Mouse (Mus musculus) cerebellum, adult 9-10 months (tissue): ENCODE measurements around the gene Rac3.

Source experiments
- DNase-seq: peaks from one replicate; pipeline ENCODE4 v3.0.0; 2022

Gene Rac3

GRCm38 (mm10) chr11:120707225-120707624, 14.0 kb upstream of the Rac3 start:
- DNase-seq: no peak

GRCm38 (mm10) chr11:120707969-120708368, 13.3 kb upstream of the Rac3 start:
- no peak for DNase-seq

GRCm38 (mm10) chr11:120709551-120709950, 11.7 kb upstream of the Rac3 start:
- no peak for DNase-seq

- no peak for DNase-seq
Observed at GRCm38 (mm10) chr11:120710672-120711071, 10.6 kb upstream of the Rac3 start.

DNA sequence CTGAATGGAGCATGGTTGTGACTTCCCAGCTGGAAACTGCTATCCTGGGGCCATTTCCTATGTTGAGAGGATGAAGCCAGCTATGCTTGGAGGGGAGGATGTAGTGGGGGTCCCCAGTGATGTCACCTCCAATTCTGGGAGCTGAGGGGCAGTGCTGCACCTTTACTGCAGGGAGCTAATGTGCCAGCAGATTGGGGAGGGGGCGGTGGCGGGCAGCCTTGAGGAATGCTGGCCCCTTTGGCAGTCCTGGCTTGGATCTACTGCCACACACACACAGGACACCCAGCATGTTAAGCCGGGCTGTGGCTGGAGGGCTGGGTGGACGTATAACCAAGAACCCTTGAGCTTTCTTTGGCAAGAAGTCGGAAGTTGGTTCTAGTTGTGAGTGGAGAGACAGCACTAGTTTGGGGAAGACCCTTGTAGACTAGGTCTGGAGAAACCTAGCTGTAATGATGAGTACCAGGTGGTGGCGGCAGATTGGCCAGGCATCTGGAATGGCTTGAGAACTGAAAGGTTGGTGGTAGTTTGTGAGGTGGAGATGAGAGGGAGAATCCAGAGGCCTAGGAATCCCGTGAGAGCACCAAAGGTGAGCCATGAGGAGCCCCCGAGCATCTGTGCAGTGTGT, 9.2 kb upstream of the Rac3 start:
- DNase-seq: no peak

DNA sequence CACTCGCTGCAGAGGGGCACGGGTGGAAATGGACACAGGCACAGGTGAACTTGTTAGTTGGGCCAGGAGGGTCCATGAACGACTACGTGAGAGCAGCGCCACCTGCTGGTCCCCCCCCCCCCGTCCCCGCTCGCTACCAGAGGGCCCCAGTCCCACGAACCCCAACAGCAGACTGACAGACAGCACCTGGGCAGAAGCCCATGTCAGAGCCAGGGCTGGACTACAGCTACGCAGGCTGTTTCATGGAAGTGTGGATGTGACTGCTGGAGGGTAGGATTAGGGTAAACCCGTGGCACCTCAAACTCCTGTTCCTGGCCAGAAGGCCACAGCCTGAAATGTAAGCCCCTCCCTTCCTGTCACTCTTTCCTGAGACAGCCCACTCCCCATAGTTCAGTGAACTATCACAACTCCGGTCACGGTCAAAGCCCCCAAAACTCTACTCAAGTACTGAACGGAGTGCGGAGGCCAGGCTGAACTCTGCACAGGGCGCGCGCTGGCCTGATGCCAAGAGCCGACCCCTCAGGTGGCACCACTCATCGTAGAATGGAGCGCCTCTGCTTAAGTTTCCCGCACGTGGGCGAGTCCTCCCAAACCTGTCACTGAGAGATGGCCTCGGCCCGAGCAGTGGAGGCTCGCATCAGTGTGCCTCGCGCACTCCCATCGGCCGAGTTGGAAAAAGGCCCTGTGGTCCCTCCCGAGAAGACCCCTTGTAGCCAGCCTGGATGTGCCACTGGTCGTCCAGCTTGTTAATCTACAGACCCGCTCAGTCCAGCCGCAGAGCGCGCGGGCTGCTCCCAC, 8.3 kb upstream of the Rac3 start:
- peak; percentile 73 for DNase-seq

GRCm38 (mm10) chr11:120713580-120714518, 7.4 kb upstream of the Rac3 start, which contains the start of the genes Cenpx and Lrrc45:
Gene Cenpx (minus strand): TSS chr11:120713738.
Gene Lrrc45 (plus strand): TSS chr11:120713925.
- peak; percentile 98 for DNase-seq

DNA sequence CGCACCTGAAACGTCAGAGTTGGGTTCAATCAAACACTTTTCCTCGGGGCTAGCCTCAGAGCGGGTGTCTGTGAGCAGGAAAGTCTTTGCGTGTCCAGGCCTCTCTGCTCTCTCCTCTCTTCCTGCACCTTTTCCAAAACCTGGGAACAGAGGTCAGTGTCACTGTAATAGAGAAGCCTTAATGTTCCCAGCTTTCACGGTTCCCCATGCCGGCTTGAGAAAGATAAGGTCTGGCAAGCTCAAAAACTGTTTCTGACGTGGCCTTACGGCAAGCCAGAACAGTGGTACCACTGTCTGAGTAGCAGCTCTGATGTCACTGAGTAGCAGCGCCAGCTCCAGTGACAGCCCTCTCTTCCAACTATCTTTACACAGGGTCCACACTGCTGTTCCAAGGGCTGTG, 6.7 kb upstream of the Rac3 start:
- DNase-seq: no peak

DNA sequence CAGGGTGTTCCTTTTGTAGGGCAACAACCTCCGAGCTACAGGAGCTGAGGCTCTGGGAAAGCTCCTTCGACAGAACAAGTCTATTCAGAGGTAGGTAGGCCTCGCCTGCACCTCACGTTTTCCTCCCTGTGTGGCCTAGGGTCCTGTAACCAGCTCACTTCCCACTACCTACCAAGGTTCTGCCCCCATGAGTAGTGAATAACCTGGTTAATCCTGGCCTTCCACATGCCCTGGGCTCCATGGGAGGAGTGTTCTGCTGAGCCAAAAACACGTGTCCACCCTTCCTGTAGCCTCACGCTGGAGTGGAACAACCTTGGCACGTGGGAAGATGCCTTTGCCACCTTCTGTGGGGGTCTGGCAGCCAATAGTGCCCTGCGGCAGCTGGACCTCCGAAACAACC, 6.1 kb upstream of the Rac3 start:
- no peak for DNase-seq

- DNase-seq: no peak
Observed at GRCm38 (mm10) chr11:120719242-120719641, 2.0 kb upstream of the Rac3 start.

GRCm38 (mm10) chr11:120719841-120720376, 1.4 kb upstream of the Rac3 start:
- no peak for DNase-seq

DNA sequence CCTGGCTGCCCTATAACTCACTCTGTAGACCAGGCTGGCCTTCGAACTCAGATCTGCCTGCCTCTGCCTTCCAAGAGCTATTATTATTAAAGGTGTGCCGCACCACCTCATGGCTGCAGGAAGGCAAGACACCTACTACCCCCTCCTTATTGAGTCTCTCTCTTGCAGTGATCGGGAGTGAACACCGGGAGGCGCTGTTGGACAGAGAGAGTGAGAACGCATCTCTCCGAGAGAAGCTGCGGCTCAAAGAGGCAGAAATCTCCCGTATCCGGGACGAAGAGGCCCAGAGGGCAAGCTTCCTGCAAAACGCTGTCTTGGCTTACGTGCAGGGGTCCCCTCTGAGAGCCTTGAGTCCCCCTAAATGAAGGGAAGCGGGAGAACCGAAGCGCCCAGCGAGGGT, 820 bp upstream of the Rac3 start:
- DNase-seq: peak; percentile 94

DNA sequence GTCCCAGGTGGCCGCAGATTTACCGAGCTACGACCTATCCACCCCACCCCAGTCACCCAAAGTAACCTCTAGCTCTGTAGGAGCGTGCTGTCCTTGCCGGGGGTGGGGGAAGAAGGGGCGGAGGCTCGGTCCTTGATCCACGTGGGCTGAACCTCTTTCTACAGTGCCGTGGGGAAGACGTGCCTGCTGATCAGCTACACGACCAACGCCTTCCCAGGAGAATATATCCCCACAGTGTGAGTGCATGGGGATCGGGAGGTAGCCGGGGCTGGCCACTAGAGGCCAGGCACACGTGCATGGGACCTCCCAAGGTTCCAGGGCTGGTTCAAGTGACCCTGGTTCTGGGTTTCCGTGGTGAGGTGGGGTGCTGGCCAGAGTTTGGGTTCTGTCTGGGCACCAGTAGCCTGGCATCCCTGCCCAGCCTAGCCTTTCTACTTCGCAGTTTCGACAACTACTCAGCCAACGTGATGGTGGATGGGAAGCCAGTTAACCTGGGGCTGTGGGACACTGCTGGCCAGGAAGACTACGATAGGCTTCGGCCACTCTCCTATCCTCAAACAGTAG, 879 bp downstream of the Rac3 start:
- DNase-seq: no peak

GRCm38 (mm10) chr11:120722761-120723382, 1.6 kb downstream of the Rac3 start:
- DNase-seq: no peak

DNA sequence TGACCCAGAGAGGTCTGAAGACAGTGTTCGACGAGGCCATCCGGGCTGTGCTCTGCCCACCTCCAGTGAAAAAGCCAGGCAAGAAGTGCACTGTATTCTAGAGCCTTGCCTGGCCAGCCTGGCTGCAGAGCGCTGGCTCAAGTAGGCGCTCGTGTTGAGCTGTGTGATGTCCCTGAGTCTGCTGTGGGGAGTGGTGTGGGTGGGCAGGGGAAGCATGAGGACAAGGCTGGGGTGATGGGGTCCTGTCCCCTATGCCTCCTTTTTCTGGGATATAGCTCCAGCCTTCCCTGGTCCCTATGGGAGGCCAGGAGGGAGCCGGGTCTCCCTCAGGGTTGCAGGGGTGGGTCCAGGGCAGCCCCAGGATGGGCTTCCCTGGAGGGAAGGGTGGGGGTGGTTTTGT, 2.2 kb downstream of the Rac3 start:
- DNase-seq: no peak

DNA sequence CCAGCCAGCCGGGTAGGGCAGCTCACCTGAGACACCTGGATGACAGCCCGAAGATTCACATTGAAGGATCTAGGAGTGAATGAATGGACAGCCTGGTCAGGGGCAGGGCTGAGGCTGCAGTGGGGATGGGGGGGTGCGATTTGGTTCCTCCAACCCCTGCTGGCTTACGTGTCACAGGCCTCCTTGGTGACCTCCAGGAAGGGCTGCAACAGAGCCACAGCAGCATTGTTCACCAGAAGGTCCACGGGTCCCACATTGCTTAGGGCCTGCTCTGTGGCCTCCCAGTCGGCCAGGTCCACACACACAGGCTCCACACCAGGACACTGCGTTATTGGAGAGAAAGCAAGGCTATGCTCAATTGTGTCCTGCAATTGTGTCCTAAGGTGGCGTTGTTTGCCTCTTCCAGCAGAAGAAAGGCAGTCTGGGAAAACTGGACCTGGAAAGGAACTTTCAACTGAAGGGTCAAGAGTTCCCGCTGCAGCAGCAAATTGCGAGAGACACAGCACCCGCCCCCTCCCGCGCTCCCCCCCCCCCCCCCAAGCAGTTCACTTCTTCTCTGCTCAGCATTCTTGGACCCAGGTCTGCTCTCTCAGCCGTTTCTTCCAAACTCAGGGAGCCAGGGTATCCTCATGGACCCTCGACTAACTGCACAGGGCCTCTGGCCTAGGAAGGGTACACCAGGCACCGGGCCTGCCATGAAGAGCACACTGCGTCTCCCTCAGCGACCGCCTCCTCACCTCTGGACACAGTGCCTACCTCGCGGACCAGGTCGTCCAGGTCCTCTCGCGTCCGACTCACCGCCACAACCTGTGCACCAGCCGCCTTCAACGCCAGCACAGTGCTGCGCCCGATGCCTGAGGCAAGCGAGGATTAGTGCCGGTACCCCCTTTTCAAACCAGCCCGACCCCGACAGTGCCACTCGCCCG, 5.2 kb downstream of the Rac3 start:
- peak; percentile 14 for DNase-seq

GRCm38 (mm10) chr11:120727169-120727527, 5.9 kb downstream of the Rac3 start, which contains the start of gene Dcxr:
Gene Dcxr (minus strand): TSS chr11:120727281.
- DNase-seq: peak; percentile 91

GRCm38 (mm10) chr11:120727564-120727963, 6.3 kb downstream of the Rac3 start:
- peak; percentile 12 for DNase-seq

DNA sequence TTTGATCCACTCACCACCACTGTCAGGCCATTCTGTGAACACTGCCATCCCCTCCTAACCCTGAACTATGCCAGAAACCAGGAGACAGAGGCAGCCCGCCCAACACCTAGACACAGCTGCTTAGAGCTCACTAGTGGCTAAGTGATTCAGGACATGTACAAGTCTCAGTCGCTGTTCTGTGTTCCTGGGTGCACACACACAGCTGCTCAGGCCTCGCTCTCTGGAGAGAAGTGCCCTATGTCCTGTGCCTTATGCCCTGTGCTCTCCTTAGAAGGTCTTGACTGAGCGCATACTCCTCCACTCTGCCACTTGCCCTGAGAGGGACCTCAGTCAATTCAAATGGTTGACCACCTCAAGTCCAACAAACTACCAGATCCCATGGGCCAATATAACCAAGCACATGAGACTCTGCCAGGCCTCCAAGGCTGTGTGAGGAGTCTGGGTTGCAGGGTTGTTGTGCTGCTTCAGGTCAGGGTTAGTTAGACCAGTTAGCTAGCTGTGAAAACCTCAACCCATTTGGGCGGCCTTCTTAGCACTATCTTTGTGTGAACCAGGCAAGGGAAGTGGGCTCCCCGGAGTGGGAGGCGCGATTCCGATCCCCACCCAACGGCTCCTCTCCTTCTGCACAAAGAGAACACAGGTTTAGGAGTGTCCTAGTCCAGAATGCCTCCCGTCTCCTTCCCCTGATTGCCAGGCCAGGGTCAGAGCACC, 7.4 kb downstream of the Rac3 start:
- DNase-seq: no peak

DNA sequence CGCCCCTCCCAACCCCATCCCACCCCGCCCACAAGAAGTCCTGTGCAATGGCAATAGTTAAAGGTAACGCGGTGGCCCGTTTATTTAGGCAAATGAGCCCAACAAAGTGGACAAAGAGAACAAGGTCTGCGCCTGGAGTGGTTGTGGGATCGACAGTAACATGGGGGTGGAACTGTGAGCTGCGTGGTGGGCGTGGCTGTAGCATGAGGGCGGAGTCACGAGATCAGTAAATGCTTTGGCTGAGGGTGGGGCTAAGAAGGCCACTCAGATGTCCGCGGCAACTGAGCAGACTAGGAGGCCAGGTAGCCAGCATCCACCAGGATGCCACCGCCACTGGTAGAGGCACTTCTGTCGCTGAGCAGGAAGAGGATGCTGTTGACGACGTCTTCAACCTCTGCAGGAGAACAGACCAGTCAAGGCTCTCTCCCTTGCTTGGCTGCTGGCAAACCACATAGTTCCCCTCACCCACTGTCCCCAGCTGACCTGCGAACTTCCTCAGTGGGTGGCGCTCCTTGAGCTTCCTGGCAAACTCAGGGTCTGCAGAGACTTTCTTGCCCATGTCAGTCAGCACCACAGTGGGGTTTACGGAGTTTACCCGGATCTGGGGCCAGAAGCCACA, 8.3 kb downstream of the Rac3 start:
- DNase-seq: peak; percentile 19
